Mouse (Mus musculus): Measurements from ENCODE around the gene Kcnc2.
"Not testable (repeated sequence)": the region's sequence is repeated elsewhere in the genome, so short reads cannot be mapped to it uniquely, and the experiment has no call there.

Kcnc2 gene

DNA sequence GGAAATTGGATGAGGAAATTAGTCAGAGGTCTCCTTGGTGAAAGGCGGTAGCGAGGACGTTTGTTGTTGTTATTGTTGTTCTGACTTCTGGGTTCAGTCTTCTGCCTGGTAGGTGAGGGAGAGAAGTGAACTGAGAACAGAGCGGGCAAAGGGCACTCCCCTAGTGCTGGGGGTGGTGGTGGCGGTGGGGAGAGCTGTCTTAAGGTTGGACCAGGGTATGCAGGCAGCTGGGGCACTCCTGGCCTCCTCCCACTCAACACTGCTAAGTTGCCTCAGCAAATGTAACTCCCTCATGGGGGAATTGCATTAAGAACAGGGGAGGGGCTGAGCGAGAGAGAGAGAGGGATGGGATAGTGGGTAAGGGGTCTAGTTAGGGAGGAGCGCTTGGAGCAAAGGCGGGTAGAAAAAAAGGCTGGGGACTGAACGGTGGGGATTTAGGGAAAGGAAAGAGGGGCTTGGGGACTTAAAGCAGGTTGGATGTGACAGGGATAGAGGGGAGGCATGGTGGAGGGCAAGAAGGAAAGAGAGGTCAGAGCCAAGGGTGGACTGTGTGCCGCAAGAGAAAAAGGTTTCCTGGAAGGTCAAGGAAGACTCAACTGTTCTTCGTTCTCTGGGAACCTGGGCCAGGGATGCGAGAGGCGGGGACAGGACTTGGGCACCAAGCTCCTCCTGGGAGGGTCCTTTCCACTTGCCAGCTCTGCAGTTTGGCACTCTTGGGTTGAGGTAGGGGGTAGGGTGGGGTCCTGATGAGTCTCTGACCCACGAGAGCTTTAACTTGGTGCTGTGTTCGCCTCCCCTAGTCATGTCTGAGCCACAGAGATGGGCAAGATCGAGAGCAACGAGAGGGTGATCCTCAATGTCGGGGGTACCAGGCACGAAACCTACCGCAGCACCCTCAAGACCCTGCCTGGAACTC, at the start of gene Kcnc2:
Gene Kcnc2 (plus strand): TSS at position 235 of the 916 bp plus-strand sequence.
- no peak for DNase-seq

DNA sequence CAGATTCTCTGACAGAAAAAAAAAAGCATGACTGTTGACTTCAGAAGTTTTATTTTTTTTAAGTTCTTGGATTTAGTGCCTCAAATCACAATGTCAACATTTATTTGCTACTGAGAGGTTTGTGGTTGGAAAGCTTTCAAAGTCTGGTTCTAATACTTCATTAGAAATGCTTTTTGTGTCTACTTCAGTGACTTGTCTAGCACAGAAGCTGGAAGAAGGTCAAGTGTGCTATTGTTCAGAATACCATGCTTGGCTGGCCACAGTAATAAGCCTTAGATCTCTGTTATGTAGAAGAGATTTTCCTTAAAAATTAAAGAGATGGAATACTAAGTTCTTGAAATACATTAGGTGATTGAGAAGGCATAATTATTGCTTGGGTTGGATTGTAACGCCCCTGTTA, 43.8 kb upstream of the Kcnc2 start:
- DNase-seq = no peak

DNA sequence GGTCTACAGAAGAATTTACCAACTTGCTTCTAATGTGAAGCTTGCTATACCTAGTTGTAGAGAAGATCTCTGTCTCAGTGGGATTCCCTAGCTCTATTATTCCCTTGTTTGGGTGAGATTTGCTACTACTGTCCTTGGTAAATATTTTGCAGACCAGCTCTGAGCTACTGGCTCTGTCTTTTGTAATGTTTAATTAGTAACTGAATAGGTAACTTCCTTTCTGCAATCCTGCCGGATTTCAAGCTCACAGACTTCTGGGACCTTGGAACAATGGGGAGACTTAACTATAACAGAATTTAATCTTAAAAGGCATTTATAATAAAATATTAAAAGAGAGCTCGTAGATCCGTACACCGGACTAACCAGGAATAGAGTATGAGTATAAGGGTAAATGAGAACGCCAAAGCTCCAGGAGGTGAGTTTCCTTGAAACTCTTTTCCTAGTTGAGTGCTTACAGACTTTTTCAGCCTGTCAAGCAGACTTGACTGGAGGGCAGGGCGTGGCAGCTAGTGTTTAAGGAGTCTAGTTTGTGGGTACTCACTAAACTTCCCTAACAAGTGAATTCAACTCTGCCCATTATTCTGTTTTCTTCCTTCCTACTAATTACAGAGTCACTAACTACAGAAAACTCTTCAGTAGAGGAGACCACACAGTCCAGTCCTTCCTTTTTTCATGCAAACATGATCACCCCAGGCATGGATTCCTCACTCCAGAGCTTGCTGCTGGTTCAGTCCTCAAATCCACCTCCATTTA, 41.7 kb upstream of the Kcnc2 start:
- not testable (repeated sequence) for DNase-seq

DNA sequence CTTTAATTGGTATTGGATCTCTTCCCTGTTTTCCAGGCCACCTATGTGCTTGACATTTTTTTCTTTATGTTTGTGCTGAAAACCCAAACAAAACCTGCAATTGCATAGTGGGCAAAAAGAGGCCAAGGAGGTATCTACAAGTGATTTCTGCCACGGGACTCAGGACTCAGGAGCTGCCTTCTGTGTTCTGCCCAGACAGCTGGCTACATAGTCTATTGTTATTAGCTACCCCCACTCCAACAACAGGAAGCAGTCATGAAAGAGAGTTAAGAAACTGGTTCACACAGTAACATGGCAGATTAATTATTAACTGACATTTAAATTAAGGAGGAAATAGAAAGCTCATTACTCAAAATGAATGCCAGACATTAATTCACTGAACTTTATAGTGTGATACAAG, 38.2 kb upstream of the Kcnc2 start:
- DNase-seq = not testable (repeated sequence)

DNA sequence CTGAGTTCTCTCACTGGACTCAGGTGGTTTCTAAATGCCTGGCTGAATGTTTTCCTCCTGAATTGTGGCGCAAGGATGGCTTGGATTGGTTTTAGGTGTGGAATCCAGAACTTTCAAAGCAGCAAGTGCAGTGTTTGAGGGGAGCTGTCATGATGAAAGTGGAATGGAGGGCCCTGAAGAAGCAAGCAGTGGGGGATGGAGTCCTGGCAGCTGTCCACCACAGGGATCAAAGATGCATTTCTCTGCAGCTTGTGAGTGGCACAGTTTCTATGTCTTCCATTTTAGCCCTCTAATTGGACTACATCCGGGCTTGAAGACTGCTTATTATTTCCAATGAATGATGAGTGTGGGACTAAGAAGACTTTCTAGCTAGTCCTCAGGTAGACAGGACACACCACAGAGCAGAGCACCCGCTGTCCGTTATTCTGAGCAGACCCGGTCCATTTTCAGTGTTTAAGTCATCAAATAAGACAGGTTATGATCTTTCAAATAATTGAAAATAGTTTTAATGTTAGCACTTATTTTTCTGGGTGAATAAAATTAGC, 35.5 kb upstream of the Kcnc2 start:
- DNase-seq = not testable (repeated sequence)

DNA sequence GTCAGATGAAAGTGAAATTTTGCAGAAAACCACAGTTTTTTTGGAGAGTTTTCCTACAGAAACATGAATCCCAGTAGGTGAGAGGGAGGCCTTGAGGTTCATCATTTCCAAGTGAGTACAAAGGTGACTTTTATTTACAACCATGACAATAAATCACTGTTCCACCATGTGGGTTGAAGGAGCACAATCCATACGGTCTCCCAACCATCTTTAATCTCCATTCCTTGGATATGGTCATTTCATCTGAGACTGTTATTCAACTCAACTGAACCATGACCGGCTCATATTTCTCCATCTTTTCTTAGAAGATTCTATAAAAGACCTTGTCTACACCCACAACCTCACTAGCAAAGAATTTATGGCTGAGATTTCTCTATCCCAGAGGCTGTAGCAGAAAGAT, 22.6 kb upstream of the Kcnc2 start:
- no peak for DNase-seq

DNA sequence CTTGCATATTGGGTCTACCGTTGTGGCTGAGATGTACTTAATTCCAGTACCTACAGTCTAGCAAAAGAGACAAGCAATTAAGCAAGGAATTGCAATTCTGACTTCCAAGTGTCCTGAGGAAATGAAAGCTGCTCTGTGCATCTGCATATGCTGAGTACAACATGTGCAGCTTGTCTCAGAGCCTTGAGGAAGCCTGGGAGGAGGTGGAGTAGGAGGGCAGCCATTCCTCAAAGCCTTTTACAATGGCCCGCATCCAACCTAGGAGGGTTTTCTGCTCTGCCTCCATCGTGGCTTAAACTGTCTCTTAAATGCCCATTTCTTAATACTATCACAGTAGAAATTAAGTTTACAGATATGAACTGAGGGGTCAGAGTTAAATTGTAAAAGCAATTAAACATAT, 7.5 kb upstream of the Kcnc2 start:
- peak; percentile 58 for DNase-seq

DNA sequence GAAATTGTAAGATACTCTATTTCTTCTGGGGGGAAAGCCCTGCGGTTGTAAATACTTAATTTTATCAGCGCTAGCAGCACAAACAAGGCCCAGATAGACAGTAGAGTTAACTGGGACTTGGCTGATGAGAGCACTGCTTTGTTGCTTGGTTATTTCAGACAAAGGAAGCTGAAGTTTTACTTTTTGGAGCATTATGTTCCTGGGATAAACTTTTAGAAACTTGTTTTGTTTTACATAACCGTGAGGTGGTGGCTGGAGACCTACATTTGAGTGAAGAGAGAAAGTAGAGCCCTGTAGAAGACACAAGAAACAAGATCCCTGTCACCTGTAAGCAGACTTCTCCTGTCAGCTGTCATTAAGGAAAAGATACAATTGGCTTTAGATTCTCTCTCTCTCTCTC, 1.4 kb upstream of the Kcnc2 start:
- DNase-seq = no peak

DNA sequence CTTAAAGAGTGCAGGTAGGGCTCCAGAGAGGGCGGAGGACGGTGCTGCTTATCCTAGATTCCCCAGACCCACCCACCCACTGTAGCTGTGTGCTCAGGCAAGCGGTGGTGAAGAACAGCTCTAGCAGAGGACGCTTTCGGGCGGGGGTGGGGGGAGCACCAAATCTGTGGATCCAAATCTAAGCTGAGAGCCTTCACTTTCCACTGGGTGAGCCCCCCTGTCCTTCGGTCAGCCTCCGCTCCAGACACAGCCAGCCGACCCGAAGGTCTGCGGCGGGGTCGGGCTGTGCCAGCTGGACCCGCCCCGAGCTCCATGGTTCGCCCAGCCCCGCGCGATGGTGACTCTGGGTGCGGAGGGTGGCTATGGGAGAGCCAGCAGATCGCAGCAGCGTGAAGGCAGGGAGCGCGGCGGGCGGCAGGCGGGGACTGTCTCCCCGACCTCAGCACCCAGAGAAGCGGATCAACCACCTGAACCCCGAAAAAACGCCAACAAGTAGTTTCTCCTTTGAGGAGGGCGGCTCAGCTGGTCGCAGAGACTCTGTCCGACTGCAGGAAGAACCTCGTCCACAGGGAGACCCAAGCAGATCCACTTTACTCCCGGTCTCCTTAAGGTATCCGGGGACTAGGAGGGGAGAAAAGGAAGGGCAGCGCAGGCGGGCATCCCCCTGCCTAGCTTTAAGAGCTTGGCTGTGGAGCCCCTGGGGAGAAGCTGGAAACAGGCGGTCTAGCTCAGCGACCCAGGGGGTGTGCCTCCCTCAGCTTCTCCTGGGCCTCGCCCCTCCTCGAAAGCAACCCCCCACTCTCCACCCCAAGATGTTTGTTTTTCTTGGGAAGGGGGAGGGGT, 761 bp upstream of the Kcnc2 start:
- DNase-seq = no peak

DNA sequence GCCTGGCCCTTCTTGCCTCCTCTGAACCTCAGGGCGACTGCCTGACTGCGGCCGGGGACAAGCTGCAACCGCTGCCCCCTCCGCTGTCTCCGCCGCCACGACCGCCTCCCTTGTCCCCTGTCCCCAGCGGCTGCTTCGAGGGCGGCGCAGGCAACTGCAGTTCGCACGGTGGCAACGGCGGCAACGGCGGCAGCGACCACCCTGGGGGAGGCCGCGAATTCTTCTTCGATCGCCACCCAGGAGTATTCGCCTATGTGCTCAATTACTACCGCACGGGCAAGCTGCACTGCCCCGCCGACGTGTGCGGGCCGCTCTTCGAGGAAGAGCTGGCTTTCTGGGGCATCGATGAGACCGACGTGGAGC, 863 bp downstream of the Kcnc2 start:
- DNase-seq = no peak

DNA sequence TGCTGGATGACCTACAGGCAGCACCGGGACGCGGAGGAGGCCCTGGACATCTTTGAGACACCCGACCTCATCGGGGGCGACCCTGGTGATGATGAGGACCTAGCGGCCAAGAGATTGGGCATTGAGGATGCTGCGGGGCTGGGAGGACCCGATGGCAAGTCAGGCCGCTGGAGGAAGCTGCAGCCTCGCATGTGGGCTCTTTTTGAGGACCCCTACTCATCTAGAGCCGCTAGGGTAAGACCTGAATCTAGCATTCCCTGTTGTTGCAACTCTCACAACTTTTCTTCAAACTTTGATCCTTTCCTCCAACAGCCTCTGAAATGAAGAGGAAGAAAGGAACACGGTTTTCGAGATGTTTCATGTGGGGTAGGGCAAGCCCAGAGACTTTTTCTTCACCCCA, 1.2 kb downstream of the Kcnc2 start:
- DNase-seq = no peak

DNA sequence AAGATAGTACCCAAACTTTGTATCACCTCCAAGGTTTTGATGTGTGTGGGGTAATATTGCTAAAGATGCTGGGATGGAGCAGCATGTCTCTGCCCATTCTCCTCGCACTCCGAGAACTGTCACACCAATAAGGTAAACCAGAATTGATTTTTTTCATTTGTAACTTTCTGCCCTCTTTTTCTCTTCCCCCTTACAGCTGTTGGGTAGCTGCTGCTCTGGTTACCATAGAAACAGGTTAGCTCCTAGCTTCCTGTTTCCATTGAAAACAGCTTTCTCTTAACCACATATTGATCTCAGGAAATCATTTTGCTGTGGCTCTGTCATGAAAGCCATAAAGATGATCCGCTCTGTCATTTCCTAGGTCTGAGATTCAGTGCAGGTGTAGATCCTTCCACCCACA, 7.1 kb downstream of the Kcnc2 start:
- no peak for DNase-seq

DNA sequence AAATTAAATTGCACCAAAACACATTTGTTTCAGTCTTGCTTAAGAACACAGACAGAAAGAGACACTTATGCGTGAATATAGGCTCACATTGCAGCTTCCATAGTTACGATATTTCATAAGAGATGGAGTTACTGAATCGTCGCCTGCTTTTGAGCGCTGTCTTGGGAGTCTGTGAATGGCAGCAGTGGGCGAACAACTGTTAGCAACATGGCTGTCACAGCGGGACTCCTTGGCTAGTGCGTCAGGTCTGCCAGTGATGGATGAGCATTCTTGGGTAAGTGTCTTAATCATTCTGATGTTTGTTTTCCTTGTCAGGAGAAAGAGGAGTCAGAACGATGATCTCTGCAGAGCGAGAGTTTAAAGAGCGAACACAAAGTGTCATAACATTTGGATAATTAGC, 44.2 kb downstream of the Kcnc2 start:
- peak; percentile 22 for DNase-seq

DNA sequence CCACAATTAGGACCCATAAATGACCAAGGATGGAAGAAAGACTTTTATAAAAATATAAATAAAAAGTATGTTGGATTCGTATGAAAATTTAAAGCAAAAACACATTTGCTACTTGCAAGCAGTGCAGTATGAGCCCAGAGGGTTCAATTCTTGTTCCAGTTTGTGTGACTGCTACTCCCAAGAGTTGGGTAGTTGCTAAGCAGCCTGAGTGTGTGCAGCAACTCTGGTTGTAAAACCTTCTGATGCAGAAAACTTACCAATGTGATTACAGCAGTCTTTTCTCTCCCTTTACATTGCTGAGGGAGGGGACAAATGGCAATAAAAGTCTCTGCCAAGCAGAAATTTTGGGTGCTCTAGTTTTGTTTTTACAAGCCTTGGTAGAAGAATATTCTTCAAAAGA, 46.9 kb downstream of the Kcnc2 start:
- DNase-seq = no peak

DNA sequence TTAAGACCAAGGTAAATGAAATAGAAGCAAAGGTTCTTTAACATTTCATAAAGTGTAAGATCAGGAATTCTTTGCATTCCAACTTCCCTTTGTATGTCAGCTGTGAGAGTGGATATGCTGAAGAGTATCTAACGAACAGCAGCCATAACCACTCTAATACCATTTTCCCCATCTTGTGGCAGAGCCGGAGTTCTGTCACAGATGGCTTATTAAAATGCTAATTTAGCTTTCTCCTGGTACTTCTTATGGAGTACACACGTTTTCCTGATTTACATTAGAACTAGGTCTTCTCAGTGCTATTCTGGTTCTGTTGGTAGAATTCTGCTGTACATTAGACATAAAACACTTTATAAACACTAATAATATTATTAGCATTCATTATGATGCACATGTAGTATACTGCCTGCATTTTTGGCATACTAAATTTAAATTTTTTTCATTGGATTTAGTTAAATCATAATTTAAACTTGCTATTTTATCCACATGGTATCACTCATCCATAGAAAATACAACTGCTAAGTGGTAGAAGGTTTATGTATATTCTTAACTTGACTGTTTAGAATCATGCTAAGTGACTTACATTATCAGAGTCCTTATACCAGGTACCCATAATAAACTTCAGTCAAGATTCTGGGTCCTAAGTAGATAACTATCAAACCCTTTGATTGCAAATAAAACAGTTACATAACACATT, 86.9 kb downstream of the Kcnc2 start:
- DNase-seq = no peak

DNA sequence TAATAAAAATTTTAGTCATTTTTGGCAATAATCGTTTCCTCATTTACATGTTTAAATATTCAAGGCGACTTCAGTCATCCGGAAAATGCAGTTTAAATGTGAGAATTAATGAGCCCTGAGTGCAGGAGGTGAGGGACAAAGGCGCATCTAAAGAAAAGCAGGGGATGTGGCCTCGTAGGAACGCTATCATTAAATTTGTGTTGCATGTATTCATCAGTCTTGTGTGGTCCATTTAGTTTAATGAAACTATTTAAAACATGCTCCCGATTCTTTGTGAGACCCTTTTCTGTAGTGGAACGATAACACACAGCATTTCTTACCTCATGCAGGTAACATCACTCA, 87.4 kb downstream of the Kcnc2 start:
- no peak for DNase-seq

DNA sequence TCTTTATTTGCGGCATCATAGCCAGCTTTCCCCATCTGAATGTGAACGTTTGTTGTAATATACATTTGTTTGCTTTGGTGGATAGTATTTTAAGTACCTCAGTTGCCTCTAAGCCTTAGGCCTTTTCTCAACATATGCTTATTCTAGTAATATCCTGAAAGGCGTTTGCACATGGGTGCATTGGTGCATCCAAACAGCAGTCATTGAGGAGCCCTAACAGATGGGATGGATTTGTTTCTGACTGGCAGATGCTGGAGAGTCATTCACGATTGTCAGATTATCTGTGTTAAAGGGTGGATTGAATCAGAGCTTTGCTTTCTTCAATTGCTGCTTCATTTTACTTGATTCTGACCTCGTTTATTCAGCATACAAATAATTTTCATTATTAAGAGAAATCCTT, 89.8 kb downstream of the Kcnc2 start:
- DNase-seq = peak; percentile 17

DNA sequence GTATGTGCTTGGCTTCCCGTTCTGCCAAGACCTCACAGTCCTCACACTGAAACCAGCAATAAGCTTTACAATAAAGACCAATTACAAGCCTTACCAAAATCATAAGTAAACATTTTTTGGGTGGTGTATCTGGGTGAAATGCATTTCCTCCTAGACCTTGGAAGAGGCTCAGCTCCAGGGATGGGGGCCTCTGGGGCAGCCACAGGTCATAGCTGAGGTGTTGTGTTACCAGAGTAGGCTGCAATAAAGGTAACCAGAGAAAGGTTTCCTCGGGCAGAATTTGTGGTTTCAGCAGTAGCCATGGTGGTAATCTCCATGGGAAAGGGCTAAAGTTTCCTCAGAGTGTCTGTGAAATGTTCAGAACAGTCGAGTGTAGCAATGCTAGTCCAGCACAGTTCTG, 97.4 kb downstream of the Kcnc2 start:
- no peak for DNase-seq

DNA sequence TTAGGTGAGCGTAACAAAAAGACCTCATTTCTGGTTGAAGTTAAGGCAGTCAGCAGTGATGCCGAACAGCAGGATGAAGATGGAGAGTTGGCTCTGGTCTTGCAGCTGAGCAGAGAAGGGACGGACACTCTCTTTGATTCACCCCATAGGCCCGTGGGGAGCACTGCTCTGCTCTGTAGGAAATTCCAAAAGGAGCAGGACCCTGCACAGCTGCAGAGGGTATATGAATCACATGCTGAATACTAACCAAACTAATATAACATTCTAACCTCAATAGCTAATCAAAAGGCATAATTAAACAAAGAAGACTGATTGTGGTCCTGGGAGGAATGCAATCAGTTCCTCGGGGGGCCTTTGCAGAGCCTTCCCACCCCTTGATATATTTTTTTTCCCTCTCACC, 106.2 kb downstream of the Kcnc2 start:
- DNase-seq = no peak

DNA sequence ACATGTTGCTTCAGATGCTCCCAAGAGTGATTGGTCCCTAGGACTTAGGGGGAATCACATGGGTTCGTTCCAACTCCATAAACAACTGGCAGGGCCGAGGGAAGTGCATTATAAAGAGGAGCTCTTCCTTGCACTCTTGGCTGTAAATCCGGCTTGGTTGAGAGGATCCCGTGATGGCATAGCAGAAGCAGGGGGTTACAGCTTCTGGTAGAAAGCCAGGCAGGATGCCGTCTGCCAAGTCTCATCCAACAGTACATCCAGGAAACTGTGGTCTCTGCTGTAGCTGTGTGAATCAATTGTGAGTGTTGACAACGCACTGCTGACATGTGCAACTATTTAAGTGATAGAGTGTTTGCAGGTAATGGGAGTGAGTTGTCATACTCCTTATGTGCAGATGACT, 107.5 kb downstream of the Kcnc2 start:
- DNase-seq = no peak

DNA sequence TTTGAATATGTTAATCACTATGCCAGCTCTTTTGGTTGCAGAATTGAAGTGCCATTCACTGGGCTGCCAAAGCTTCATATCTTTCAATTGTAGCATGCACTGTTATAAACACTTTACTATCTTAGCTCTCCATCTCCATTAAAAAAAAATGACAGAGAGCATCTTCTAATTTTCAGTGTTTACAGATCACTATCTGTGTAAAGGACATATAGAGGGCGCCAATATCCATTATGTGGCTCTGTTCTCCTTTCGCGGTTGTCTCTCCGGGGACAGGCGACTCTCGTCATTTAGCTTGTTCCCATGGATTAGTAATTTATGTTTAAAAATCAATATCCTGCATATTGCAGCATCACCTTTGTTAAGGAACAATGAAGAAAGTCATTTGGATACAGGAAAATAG, 109.7 kb downstream of the Kcnc2 start:
- no peak for DNase-seq

DNA sequence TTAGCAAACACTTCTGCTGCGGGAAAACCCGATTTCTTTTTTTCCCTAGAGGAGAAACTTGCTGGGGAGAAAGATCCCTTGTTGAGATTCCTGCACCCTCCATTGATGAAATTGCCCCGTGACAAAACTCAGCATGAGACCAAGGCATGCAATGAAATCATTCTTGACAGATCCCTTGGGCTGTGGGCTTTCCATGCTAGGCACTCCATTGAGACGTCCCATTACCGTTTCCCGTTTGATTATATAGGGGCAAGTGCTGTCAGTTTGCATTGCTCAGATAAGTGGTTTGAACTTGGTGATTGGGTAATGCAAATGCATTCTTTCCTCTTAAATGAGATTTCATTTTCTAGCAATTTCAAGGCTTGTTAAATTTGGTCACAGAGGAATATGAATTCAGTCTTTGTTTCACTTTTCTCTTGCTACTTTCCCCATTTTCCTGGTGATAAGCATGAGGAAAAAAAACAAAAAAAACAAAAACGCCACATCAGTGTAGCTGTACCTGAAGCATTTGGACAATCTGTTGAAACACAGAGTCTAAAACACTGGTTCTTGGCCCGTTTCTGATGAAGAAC, 123.6 kb downstream of the Kcnc2 start:
- no peak for DNase-seq

All from layer of hippocampus, adult 9-11 months (tissue).